Mouse (Mus musculus) liver, embryonic 16.5 days (tissue): ENCODE measurements around the gene Pym1. TPM values are rescaled to one million over a fixed set of nuclear protein-coding genes. Genes with fewer than 3 reads are reported as not detected.
A peak's percentile ranks its signal among the peaks of the same experiment; 100 is the strongest.

ENCODE experiments used
- ATAC-seq: fragments of 200-750 bp; cut with Nextera tagmentation; 2 replicates; pipeline ENCODE4 v1.8.0; 2017; ENCODE audit warnings: low read depth, mild to moderate bottlenecking, moderate number of reproducible peaks, moderate library complexity
- H3K27ac ChIP-seq: fragments of 300-500 bp; sonication (generic); 2 replicates; pipeline ENCODE4 v1.5.1; 2014; ENCODE audit warnings: mild to moderate bottlenecking, low read length
- H3K27me3 ChIP-seq: fragments of 300-500 bp; sonication (generic); 2 replicates; pipeline ENCODE4 v1.6.1; 2014; ENCODE audit warnings: low read depth, low read length, mixed read lengths; ENCODE audit not compliant: control insufficient read depth, insufficient read depth
- H3K36me3 ChIP-seq: fragments of 300-500 bp; sonication (generic); 2 replicates; pipeline ENCODE4 v1.6.1; 2014; ENCODE audit warnings: mild to moderate bottlenecking; ENCODE audit not compliant: control insufficient read depth, insufficient read depth
- H3K4me1 ChIP-seq: fragments of 300-500 bp; sonication (generic); 2 replicates; pipeline ENCODE4 v1.6.1; 2014; ENCODE audit warnings: low read depth, low read length, mixed read lengths; ENCODE audit not compliant: control insufficient read depth
- H3K4me2 ChIP-seq: fragments of 300-500 bp; sonication (generic); 2 replicates; pipeline ENCODE4 v1.6.1; 2014; ENCODE audit warnings: low read depth, low read length, mixed read lengths
- H3K4me3 ChIP-seq: fragments of 300-500 bp; sonication (generic); 2 replicates; pipeline ENCODE4 v1.5.1; 2014; ENCODE audit warnings: low read depth, mild to moderate bottlenecking, low read length
- H3K9ac ChIP-seq: fragments of 300-500 bp; sonication (generic); 2 replicates; pipeline ENCODE4 v1.6.1; 2014; ENCODE audit warnings: low read depth, low read length
- H3K9me3 ChIP-seq: fragments of 300-500 bp; sonication (generic); replicated peaks from 2 replicates; pipeline ENCODE4 v1.6.1; 2016; ENCODE audit warnings: low read length; ENCODE audit not compliant: control insufficient read depth
- WGBS: fragments of 180-500 bp; shearing (Covaris S2); extraction: QIAGEN DNeasy Blood & Tissue Kit; methylation state at CpG from one replicate; pipeline ENCODE4 v1.1.7; 2014; ENCODE audit not compliant: insufficient replicate concordance; 5-methylcytosine and 5-hydroxymethylcytosine counted together
- polyA plus RNA-seq: library from polyadenylated mRNA; unstranded; fragments of >200 nt; fragmentation: Nextera tagmentation; extraction: Ambion mirVana; gene quantifications from 2 replicates; pipeline ENCODE4 v1.2.1, GENCODE M21; 2015

Pym1 gene
- polyA plus RNA-seq, 1 experiment from 2014 or later: 11.9 TPM

GRCm38 (mm10) chr10:128807018-128807417 is 59.3 kb downstream of the Pym1 start:
- H3K9ac ChIP-seq: peak overlapping the region; percentile 37; the same call in 1 of the 2 replicates
- H3K27me3 ChIP-seq: no peaks in the 10 kb centered on the region; the same call in none of the 2 replicates
- H3K36me3 ChIP-seq: no peaks in the 10 kb centered on the region; the same call in 1 of the 2 replicates
- H3K27ac ChIP-seq: no peak overlapping the region
- H3K4me2 ChIP-seq: peak overlapping the region; percentile 69
- H3K9me3 ChIP-seq: no peaks in the 10 kb centered on the region
- H3K4me3 ChIP-seq: peak overlapping the region; percentile 65
- peaks cover 36% of the 10 kb centered on the region for H3K4me1 ChIP-seq
- WGBS: 79% methylated on average over 8 of the region's 8 CpGs
- ATAC-seq: no peak

Other genes starting within 250 kb of the Pym1 start
- 1.8 and 2.0 TPM in 2 replicates for gene Myl6b, start 249.2 kb upstream of the Pym1 start, polyA plus RNA-seq
- 10.3 and 10.5 TPM in 2 replicates for gene Esyt1, start 222.0 kb upstream of the Pym1 start, polyA plus RNA-seq
- 4.9 and 5.7 TPM in 2 replicates for gene Zc3h10, start 200.1 kb upstream of the Pym1 start, polyA plus RNA-seq
- 2,106 and 2,245 TPM in 2 replicates for gene Rpl41, start 198.6 kb upstream of the Pym1 start, polyA plus RNA-seq
- gene Pa2g4, start 181.9 kb upstream of the Pym1 start, polyA plus RNA-seq: 96.2 and 103 TPM in 2 replicates
- 4.2 and 5.2 TPM in 2 replicates for gene Erbb3, start 158.2 kb upstream of the Pym1 start, polyA plus RNA-seq
- 301 and 353 TPM in 2 replicates for gene Rps26, start 121.1 kb upstream of the Pym1 start, polyA plus RNA-seq
- 0.08 and 0.15 TPM in 2 replicates for gene Ikzf4, start 101.9 kb upstream of the Pym1 start, polyA plus RNA-seq
- 12.5 and 12.9 TPM in 2 replicates for gene Suox, start 73.8 kb upstream of the Pym1 start, polyA plus RNA-seq
- 36.6 and 38.6 TPM in 2 replicates for gene Rab5b, start 51.6 kb upstream of the Pym1 start, polyA plus RNA-seq
- 0.43 and 0.59 TPM in 2 replicates for gene Pmel, start 43.7 kb upstream of the Pym1 start, polyA plus RNA-seq
- 50.8 and 53.8 TPM in 2 replicates for gene Cdk2, start 42.9 kb upstream of the Pym1 start, polyA plus RNA-seq
- 2.6 and 3.0 TPM in 2 replicates for gene Dgka, start 3.0 kb upstream of the Pym1 start, polyA plus RNA-seq
- 10.4 and 10.6 TPM in 2 replicates for gene Mmp19, start 43.0 kb downstream of the Pym1 start, polyA plus RNA-seq
- 18.8 TPM in 2 replicates for gene Dnajc14, start 56.2 kb downstream of the Pym1 start, polyA plus RNA-seq
- 2.2 and 3.1 TPM in 2 replicates for gene Tmem198b, start 56.5 kb downstream of the Pym1 start, polyA plus RNA-seq
- 84.4 and 94.9 TPM in 2 replicates for gene Sarnp, start 69.4 kb downstream of the Pym1 start, polyA plus RNA-seq
- gene Ormdl2, start 73.8 kb downstream of the Pym1 start, polyA plus RNA-seq: 68.5 and 69.3 TPM in 2 replicates
- 0.16 and 0.22 TPM in 2 replicates for gene Gdf11, start 143.8 kb downstream of the Pym1 start, polyA plus RNA-seq
- 97.4 and 109 TPM in 2 replicates for gene Cd63, start 153.1 kb downstream of the Pym1 start, polyA plus RNA-seq
- 20.8 and 21.9 TPM in 2 replicates for gene Rdh5, start 175.0 kb downstream of the Pym1 start, polyA plus RNA-seq
- gene Bloc1s1, start 176.1 kb downstream of the Pym1 start, polyA plus RNA-seq: 92.8 and 96.6 TPM in 2 replicates
- 0.39 and 0.83 TPM in 2 replicates for gene Itga7, start 185.9 kb downstream of the Pym1 start, polyA plus RNA-seq
- gene Mettl7b, start 213.1 kb downstream of the Pym1 start, polyA plus RNA-seq: 0.22 TPM in 1 of 2 replicates, not detected in the other
- gene Olfr9, start 241.5 kb downstream of the Pym1 start, polyA plus RNA-seq: not detected in 2 replicates